Mouse (Mus musculus): ENCODE results near the gene Apol6.

- TF ChIP-seq CTCF (IDR thresholded peaks at IDR 0.05; ENCODE audit: borderline replicate concordance, control insufficient read depth, extremely low read depth, insufficient read depth, low read length, poor library complexity) (no peak), POLR2A (IDR thresholded peaks at IDR 0.05; ENCODE audit: control insufficient read depth, extremely low read depth, insufficient read depth, low read length, poor library complexity) (no peak)
Measured at GRCm38 (mm10) chr15:77104349-77105158, 60.0 kb downstream of the Apol6 start.

Data from thymus, adult 2 months (tissue).